Mouse (Mus musculus): ENCODE results near the gene Slc35e3.

GRCm38 (mm10) chr10:117708856-117709255 lies 37.3 kb downstream of the Slc35e3 start:
- no peak for TF ChIP-seq MAZ (IDR thresholded peaks at IDR 0.05; ENCODE audit: low read depth, low read length)
- no peak for TF ChIP-seq ELF1 (IDR thresholded peaks at IDR 0.05; ENCODE audit: low read depth, low read length)
- TF ChIP-seq CTCF (conservative IDR thresholded peaks at IDR 0.05 in 1 of 2, IDR thresholded peaks at IDR 0.05 in 1 of 2; ENCODE audit: low read depth in 2 of 2, low read length in 2 of 2): no peak
- no peak for TF ChIP-seq HCFC1 (IDR thresholded peaks at IDR 0.05; ENCODE audit: low read depth, low read length)
- TF ChIP-seq EP300 (IDR thresholded peaks at IDR 0.05; ENCODE audit: low read length): 0 out of 2 replicates have a peak, but pooled peaks have one; percentile 4
- no peak for TF ChIP-seq USF2 (conservative IDR thresholded peaks at IDR 0.05; ENCODE audit: low read depth, low read length)
- TF ChIP-seq USF1 (IDR thresholded peaks at IDR 0.05; ENCODE audit: low read depth, low read length): no peak
- no peak for TF ChIP-seq POLR2A (IDR thresholded peaks at IDR 0.05; ENCODE audit: low read depth, low read length)

All from CH12.LX (cell line).